Mouse (Mus musculus): ENCODE data around the gene Shroom1.
A peak's percentile ranks its signal among the peaks of the same experiment; 100 is the strongest.
"Not testable (repeated sequence)": the region's sequence is repeated elsewhere in the genome, so short reads cannot be mapped to it uniquely, and the experiment has no call there.

Shroom1 gene

DNA sequence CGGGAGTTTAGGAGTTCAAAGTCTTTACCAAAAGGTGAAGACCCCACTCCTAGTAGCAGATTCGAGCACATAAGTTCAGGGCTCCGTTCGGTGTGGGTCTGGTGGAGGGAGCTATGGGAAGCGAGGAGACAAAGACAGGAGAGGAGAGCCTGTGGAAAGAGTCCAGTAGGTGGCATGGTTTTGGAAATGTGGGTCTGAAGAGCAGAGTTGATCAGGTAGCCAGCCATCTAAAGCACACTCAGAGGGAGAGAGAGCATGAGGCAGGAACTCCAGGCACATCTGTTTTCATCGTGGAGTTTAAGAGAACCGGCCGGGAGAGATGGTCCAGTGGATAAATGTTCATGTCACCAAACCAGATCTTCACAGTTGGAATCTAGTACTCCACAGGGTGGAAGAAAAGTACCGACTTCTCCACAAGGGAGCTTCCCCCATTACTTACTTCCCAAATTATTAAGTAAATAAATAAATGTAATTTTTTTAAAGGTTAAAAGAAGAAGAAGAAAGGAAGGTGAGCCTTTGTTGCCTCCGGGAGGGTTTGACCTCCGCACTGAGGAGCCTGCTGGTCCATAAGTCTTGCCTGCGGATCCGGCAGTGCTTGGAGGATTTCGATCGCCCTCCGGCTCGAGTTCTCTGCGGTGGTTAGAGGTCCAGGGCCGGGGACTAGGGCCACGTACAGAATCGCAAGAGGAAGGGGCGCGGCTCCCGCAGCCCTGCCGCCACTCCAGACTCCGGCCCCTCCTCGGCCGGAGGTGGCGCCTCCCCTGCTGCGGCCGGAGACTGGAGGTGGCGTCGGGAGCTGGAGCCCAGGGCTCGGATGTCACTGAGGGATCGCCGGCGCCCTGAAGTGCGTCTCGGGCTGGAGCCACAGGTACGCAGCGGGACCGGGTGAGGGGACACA, at the start of gene Shroom1, which contains the start of gene Gm10447:
Shroom1 (plus strand) TSS at position 732 of the 898 bp plus-strand sequence.
Gm10447 (minus strand) TSS at position 637 of the 898 bp plus-strand sequence.
- peak; percentile 55 to 70 for DNase-seq

DNA sequence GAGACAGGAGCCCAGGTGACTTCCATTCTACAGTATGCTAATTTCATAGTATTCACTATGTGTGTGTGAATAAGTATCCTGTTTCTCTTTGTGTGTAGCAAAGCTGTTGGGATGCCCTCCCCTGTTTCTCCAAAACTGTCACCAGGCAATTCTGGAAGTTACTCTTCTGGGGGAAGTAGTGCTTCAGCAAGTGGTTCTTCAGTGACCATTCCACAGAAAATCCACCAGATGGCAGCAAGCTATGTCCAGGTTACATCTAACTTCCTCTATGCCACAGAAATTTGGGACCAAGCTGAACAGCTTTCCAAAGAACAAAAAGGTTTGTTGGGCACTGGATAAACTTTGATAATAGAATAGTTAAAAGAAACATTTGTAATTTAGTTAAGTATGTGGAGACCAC, 45.3 kb upstream of the Shroom1 start:
- DNase-seq = no peak

GRCm38 (mm10) chr11:53413871-53414270, 43.1 kb upstream of the Shroom1 start:
- no peak for DNase-seq

- no peak for DNase-seq
These were observed 39.0 kb upstream of the Shroom1 start for GRCm38 (mm10) chr11:53418048-53418447.

DNA sequence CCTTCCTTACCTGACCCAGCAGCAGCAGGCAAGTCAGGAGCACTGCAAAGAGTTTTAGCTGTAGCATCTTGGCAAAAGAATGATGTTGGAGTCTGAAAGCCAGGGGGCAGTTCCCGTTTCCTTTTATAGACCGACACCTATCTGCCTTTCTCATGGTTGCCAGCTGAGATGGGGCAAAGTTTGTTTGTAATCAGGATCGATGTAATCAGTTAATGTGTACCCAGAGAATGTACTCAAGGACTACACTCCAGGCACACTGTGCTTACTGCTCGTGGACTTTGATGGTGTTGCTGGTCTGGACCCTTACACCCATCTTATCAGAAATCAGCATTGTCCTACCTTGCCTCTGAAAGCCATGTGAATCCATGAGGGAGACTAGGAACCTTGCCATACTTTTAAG, 34.0 kb upstream of the Shroom1 start, which contains the start of gene Leap2:
Leap2 (minus strand) TSS at position 135 of the 400 bp plus-strand sequence.
- no peak for DNase-seq

DNA sequence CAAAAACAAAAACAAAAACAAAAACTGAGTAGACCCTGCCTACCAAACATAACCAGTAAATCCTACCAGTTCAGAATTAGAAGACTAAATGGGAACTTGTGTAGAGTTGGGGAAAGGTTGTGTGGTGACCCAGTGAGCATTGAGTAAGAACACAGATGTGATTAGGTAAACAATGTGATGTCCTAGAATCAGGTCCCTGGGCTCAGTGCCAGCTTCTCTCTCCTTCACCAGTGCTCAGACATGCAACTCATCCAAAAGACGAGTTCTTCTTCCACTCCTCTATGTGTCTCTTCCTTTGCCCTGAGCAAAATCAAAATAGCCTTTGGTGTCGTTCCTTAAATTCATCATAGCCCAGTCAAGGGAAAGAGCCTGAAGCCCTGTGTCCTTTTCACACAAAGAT, 32.2 kb upstream of the Shroom1 start:
- peak in 1 of 2 experiments; percentile 54 for DNase-seq

GRCm38 (mm10) chr11:53425251-53425650, 31.8 kb upstream of the Shroom1 start:
- no peak for DNase-seq

DNA sequence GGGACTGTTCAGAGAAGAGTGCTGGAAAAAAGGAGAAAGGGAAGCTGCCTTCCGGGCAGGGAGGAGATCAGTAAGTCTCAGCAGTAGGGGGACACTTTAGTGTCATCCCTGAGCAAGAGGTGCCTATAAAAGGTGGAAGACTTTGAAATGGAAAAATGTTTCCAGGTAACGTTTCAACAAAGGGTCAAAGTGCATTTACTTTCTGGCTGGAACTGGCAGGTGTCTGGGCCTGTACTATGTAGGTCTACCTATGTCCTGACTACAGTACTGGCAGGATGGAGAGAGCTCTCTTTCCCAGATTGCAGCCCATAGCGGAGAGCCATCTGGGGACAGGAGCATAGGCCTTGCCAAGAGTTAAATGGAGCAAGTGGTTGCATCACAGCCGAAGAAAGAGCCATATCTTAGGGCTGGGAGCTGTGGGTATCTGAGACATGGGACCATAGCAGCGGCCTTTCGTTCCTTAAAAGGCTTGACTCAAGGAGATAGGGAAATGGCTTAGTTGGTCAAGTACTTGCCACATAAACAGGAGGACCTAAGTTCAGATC, 31.2 kb upstream of the Shroom1 start:
- DNase-seq = peak in 1 of 2 experiments; percentile 43

- DNase-seq = not testable (repeated sequence)
These were observed 30.1 kb upstream of the Shroom1 start for GRCm38 (mm10) chr11:53426914-53427313.

- DNase-seq = no peak
These were observed 28.9 kb upstream of the Shroom1 start for GRCm38 (mm10) chr11:53427993-53428715.

- no peak for DNase-seq
These were observed 28.3 kb upstream of the Shroom1 start for GRCm38 (mm10) chr11:53428716-53429057.

DNA sequence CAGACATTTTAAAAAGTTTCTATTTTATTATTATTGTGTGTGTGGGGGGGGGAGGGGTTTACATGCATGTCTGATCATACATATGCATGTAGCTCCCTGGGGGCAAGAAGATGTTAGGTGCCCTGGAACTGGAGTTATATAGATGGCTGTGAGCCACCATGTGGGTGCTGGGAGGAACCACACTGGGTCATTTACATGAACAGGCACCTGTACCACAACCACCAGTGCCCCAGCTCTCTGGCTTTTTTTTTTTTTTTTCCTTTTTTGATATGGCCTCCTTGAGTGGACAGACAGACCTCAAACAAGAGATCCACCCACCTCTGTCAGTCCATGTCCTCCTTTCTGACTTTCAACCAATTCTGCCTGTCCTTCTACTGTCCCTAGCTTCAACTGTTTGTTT, 27.8 kb upstream of the Shroom1 start:
- no peak for DNase-seq

- DNase-seq = no peak
These were observed 26.7 kb upstream of the Shroom1 start for GRCm38 (mm10) chr11:53430300-53430669.

DNA sequence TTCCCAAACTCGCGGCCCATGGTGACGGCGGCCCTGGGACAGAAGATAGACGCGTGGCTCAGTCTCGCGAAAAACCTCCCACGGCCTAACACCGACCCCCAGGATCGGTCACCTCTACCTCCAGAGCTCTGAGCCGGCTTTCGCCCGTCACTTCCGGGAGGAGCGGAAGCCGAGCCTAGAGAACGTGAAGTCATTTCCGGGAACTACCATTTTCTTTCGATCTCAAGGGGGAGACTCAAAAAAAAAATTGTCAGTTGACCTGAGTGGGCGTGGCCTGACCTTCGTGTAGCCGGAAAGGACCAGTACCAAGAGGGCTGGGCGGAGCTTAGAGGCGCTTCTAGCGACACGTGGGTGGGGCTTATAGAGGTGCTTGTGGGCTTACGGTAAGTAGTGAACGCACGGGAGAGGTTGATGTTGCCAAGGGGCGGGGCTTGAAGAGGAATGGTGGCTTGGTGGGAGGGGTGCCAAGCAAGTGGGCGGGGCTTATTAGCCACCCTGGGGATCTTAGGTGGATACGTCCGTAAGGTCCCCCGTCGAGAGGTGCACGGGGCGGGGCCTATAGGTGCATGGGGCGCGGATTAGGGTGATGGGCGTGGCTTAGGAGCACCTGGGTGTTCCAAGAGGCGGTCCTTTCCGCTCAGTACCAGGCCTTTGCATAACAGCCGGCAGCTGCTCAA, 26.2 kb upstream of the Shroom1 start, which contains the start of the genes Uqcrq and Gdf9:
Uqcrq (minus strand) TSS at position 162 of the 677 bp plus-strand sequence.
Gdf9 (plus strand) TSS at position 354 of the 677 bp plus-strand sequence.
- peak; percentile 100 for DNase-seq

DNA sequence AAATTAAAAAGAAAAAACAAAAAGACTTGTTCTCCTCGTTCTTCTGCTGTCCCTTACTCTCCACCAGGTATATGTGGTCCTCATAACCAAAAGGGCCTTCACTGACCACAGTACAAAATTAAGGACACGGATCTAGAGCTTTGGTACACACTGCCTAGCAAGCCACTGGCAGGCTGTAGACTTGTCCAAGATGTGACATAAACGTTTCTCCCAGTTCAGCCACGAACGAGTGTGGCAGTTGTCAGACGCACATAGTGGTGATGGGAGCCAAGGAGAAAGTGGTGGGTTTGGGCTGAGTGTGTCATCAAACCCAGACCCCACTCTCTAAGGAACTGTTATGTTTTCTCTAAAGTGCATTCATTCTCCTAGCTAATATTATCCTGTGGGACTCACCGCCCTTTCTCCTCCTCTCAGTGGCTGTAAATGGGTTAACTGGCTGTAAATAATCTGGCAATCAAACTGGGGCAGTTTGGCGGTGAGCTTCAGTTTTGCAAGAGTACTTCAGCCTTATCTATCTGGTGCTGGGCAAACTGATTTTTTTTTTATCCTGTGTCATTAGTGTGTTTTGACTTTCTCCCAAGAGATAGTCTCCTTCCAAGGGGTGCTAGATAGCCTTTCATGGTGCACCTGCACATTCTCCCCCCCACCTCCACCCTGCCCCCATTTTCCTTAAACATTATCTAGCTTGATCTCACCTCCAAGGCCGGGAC, 25.5 kb upstream of the Shroom1 start:
- DNase-seq = no peak

DNA sequence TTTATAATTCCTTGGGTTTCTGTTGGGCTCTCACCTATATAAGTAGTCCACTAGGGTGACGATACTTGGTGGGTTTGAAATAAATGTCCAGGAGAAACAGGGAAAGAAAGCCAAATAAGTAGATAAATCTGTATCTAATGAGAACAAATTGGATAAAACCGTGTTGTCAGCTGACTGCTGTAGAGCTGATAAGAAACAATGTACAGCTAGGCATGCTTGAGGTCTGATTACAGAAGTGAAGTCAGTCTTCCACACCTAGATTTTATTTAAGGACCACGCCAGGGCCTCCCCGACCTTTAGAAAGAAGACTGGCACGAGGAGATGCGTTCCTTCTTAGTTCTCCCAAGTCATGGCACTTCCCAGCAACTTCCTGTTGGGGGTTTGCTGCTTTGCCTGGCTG, 23.9 kb upstream of the Shroom1 start:
- DNase-seq = no peak

DNA sequence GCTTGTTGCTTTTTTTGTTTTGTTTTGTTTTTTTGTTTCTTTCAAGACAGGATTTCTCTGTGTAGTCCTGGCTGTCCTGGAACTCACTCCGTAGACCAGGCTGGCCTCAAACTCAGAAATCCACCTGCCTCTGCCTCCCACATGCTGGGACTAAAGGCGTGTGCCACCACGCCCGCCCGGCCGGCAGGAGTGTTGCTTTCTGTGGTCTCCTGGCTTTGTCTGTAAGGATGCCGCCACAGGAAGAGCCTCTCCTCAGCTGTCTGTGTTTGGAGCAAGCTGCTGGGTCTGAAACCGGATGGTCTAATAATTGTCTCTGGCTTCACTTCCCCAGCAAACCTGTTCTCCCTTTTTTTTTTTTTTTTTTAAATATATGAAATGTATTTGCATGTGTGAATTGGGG, 21.5 kb upstream of the Shroom1 start:
- DNase-seq = no peak

GRCm38 (mm10) chr11:53436338-53436737, 20.7 kb upstream of the Shroom1 start:
- no peak for DNase-seq

GRCm38 (mm10) chr11:53441921-53442320, 15.1 kb upstream of the Shroom1 start:
- no peak for DNase-seq

GRCm38 (mm10) chr11:53443861-53444260, 13.1 kb upstream of the Shroom1 start:
- peak in 1 of 2 experiments; percentile 63 for DNase-seq

- no peak for DNase-seq
These were observed 11.4 kb upstream of the Shroom1 start for GRCm38 (mm10) chr11:53445562-53445961.

- no peak for DNase-seq
These were observed 10.8 kb upstream of the Shroom1 start for GRCm38 (mm10) chr11:53446183-53446582.
